Mouse (Mus musculus): ENCODE results near the gene Mmel1.

The Mmel1 gene

GRCm38 (mm10) chr4:154869440-154869839 lies at the start of gene Mmel1:
Gene Mmel1, plus strand, starts transcription at chr4:154869585.
- DNase-seq (ENCODE audit: low spot score in 2 of 2), result no peak

GRCm38 (mm10) chr4:154825662-154826061 lies 43.7 kb upstream of the Mmel1 start:
- DNase-seq (ENCODE audit: low spot score in 2 of 2), result peak in 1 of 2 experiments; percentile 64

DNA sequence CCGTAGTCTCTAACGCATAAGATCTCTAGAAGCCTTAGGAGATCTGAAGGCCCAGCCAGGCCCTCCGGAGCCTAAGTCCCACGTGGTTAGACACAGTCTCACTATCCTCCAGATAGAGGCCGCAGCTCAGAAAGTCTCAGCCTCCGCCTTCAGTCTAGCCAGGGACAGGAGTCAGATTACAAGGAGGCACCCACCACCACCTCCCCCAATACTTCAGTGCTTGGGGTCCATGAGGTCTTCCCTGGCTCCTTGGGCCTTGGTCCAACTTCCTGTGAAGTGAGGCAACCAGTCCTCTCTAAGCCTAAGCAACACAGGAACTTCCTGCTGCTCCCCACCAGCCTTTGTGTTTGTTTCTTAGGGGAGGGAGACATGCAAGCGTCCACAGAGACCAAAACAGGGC lies 43.2 kb upstream of the Mmel1 start:
- DNase-seq (ENCODE audit: low spot score in 2 of 2), result no peak

- no peak for DNase-seq (ENCODE audit: low spot score in 2 of 2)
Measured at GRCm38 (mm10) chr4:154827181-154827580, 42.2 kb upstream of the Mmel1 start.

GRCm38 (mm10) chr4:154827861-154828610 lies 41.3 kb upstream of the Mmel1 start:
- no peak for DNase-seq (ENCODE audit: low spot score in 2 of 2)

- DNase-seq (ENCODE audit: low spot score in 2 of 2), result no peak
Measured at GRCm38 (mm10) chr4:154831915-154832573, 37.3 kb upstream of the Mmel1 start.

GRCm38 (mm10) chr4:154836183-154836915 lies 33.0 kb upstream of the Mmel1 start:
- DNase-seq (ENCODE audit: low spot score in 2 of 2), result no peak

DNA sequence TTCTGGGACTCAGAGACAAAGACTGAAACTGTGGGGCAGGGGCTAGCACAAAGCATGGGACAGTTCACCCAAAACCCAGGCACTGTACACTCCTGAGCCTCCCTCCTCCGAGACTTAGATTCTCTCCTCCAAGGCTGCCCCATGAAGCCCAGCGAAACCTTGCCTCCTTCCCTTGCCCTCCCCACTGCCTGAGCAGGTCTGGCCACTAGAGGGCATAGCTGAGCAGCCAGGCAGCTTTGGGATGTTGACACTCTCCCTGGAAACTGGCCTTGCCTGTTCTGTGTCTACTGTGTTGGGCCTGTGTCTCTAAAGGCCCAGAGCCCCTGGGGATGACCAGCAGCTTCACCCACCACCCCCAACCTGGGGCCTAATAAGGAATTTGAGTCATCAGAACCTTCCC lies 32.2 kb upstream of the Mmel1 start, which contains the start of gene Ttc34:
TSS of gene Ttc34 (plus strand) at position 290 of the 400 bp plus-strand sequence.
- DNase-seq (ENCODE audit: low spot score in 2 of 2), result peak; percentile 57 to 87

DNA sequence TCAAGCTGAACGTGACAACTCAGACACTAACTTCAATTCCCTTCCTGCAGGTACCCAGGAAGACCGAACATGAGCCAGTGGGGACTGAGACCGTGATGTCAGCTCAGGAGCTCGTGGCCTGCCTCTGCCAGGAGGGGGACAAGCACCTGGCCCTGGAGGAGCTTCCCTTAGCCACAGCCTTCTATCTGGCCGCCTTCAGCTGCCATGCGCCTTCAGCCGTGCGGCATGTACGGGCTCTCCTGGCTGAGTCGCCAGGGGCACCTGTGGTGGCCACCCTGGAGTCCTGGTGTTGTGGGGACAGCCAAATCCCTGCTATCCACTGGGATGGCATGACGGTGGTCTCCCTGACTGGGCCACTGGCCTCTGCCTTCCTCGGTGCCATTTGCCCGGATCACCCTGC lies 30.6 kb upstream of the Mmel1 start:
- no peak for DNase-seq (ENCODE audit: low spot score in 2 of 2)

DNA sequence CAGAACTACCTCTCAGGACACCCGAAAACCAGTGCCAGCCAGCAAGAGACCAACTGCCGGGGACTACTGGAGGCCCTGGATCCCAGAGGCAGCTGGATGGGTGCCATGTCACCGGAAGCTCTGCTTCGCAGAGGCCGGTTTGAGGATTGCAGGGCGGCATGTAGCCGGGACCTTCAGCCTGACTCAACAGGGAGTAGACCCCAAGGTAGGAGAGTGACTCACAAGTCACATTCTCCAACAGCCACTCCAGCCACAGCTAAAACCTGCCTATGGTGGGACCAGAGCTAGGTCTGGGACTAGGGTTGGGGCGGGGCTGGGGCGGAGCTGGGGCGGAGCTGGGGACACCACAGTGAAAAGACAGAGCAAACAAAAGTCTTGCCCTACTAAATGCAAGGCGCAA lies 30.0 kb upstream of the Mmel1 start:
- DNase-seq (ENCODE audit: low spot score in 2 of 2), result no peak

DNA sequence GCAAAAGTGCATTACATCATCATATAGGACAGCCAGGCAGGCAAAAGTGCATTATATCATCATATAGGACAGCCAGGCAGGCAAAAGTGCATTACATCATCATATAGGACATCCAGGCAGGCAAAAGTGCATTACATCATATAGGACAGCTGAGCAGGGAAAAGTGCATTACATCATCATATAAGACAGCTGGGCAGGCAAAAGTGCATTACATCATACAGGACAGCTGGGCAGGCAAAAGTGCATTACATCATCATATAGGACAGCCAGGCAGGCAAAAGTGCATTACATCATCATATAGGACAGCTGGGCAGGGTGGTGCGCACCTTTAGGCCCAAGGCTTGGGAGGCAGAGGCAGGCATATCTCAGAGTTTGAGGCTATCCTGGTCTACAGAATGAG lies 16.7 kb upstream of the Mmel1 start:
- DNase-seq (ENCODE audit: low spot score in 2 of 2), result no peak

GRCm38 (mm10) chr4:154853881-154854280 lies 15.5 kb upstream of the Mmel1 start:
- DNase-seq (ENCODE audit: low spot score in 2 of 2), result peak in 1 of 2 experiments; percentile 18

DNA sequence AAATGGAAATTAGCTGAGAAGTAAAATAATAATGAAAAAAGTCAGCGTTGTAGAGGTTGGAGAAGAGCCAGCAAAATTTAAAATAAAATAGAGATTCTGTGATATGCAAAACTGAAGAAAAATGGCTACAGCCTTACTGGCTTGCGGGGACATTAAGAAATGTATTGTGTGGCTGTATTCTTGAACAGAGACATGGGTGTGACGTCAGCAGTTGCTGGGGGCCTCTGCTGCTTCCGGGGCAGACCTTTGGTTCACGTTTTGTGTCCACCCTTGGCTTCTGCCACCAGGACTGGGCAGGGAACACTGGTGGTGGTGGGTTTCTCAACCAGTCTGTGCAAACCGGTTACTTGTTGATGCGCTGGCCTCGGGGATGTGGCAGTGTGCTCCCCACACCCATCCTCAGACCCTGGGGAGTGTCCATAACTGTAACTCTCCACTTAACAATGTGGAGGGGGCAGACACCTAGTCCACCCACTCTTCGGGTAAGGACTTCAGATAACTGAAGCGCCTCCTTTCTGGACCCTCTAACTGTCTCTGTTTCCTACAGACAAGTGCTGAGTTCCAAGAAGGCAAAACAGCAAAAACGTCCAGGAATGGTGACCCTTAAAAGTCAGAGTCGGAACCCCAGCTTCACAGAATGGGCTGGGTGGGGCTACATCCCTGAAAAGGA lies 14.6 kb upstream of the Mmel1 start:
- peak in 1 of 2 experiments; percentile 41 for DNase-seq (ENCODE audit: low spot score in 2 of 2)

DNA sequence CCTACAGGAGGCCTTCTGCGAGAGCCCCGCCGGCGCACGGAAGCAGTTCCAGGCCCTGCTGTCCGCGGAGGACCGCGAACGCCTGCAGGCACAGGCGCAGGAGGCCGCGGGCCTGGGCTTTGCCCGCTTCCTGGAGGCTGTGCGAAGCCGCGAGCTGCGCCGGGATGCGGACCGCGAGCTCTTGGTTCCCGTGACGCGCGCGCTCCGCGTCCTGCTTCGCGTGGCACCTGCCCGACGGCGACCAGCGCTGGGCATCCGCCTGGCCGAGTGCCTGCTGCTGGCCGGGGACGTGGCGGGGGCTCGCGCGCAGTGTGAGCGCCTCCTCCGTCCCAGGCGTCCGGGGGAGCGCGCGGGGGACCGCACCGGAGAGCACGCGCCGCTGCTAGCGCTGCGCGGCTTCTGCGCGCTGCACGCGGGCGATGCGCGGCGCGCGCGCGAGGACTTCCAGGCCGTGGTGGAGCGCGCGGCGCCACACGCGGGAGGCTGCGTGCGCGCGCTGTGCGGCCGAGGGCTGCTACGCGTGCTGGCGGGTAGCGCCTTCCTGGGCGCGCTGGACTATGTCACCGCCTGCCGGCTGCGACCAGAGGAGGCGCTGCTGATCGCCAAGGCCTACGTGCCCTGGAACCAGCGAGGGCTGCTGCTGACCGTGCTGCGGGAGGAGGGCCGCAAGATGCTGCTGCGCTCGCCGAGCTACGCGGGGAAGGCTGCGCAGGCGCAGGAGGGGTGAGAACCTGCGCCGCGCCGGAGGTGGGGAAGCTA lies 13.5 kb upstream of the Mmel1 start:
- DNase-seq (ENCODE audit: low spot score in 2 of 2), result peak in 1 of 2 experiments; percentile 73

DNA sequence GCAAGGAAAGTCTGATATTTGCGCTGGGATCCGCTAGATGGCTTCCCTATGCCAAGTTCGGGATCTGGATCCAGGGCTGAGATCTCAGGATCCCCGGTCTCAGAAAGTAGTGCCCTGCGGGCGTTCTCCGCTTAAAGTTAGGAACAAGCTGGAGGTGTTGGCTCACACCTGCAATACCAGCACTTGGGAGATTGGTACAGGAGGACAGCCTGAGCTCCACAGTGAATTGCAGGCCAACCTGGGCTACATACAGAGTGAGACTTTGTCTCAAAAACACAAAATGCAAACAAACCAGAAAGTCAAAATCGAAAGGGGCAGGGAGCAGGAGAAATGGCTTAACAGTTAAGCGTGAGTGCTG lies 12.9 kb upstream of the Mmel1 start:
- DNase-seq (ENCODE audit: low spot score in 2 of 2), result no peak

- DNase-seq (ENCODE audit: low spot score in 2 of 2), result peak in 1 of 2 experiments; percentile 43
Measured at GRCm38 (mm10) chr4:154856882-154857281, 12.5 kb upstream of the Mmel1 start.

DNA sequence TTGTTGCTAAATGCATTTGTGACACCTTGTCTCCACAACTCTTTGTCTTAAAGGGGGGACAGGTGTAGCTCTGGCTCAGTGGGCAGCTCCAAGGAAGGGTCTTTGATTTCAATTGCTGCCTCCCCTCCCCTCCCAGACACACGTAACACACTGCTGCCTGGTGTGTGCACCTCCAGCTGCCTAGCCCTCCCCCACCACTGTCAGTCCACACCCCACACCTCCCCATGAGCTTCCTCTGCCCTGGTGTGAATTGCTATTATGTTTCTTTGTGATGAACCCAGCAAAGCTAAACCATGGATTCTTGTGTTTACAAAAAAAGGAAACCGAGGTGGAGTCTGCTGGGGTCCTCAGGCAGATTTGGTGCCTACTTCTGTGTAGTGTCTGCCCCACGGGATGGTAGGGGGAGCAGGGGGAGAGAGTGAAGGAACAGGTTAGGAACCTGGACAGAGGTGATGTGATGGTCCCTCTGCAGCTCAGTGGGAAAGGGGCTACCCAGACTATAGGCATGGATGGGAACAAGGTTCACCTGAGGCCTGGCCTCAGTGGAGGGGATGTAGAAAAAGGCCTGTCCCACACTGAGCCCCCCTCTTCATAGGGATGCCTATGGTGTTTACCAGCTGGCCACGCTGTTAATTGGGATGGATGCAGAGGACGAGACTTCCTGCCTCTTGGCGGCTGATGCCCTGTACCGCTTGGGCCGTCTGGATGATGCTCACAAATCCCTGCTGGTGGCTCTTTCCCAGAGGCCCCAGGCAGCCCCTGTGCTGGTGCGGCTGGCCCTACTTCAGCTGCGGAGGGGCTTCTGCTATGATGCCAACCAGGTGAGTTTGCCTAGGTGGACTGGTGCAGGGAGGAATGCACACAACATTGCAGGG lies 11.8 kb upstream of the Mmel1 start:
- DNase-seq (ENCODE audit: low spot score in 2 of 2), result peak in 1 of 2 experiments; percentile 57

DNA sequence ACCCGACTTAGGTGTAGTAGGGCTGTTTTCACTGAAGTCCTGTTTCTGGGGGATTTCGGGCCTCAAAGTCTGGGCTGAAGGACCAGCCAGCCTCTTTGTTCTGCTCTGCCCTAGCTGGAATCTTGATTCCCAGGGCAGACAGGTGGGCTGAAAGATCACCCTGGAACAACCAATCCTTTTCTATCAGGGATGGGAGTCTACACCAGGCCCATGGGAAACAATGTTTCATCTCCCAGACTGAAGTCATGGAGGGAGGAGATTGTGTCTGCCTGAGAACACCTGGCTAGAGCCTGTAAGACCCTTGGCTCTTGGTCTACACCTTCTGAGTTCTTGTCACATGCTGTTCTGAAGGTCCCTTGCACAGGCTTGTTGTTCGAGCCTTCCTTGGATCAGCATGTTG lies 10.8 kb upstream of the Mmel1 start:
- DNase-seq (ENCODE audit: low spot score in 2 of 2), result peak in 1 of 2 experiments; percentile 47

DNA sequence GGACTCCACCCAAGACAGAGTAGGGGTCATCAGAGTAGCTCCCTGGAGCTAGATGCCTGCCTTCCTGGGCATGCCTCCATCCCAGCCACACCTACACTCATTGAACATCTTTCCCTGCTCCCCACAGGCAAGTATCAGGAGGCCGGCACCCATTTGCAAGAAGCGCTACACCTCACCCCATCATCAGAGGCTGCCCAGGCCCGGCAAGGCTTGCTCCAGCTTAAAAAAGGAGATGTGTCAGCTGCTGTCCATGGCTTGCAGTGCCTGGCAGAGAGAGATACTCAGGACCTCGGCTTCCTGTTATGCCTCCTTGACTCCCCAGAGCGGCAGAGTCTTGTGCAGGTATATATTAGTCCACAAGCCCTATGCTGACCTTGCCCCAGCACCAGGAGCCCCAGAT lies 7.4 kb upstream of the Mmel1 start:
- DNase-seq (ENCODE audit: low spot score in 2 of 2), result peak in 1 of 2 experiments; percentile 55

DNA sequence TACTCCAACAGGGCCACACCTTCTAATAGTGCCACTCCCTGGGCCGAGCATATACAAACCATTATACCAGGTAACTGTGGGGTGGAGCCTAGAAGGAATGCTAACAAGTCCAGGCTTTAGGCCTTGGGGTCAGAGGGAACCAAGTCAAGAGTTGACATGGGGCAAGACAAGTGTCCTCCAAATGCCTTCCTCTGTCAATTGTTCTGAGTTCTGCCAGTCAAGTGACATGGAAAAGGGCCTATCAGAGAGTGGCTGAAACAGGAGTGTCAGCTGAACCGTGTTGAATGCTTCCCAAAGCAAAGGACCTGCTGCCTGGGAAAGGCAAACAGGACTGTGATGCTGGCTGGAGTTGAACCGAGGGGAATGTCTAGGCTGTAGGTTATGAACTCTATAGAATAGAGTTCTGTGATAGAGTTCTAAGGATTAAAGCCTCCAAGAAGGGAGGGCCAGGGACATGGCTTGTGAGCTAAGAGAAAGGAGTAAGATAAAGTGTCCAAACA lies 5.9 kb upstream of the Mmel1 start:
- DNase-seq (ENCODE audit: low spot score in 2 of 2), result peak in 1 of 2 experiments; percentile 55
